Mouse (Mus musculus) thymus, adult 2 months (tissue): Measurements from ENCODE around the gene Rtl5.

Experiments used
- CTCF ChIP-seq: fragments of 200-500 bp; IDR thresholded peaks from 2 replicates; pipeline ENCODE4 v1.5.1; 2012; ENCODE audit warnings: mild to moderate bottlenecking, control low read depth, low read length, moderate library complexity, borderline replicate concordance; ENCODE audit not compliant: control insufficient read depth, poor library complexity, insufficient read depth; ENCODE audit errors: extremely low read depth
- POLR2A ChIP-seq: fragments of 200-500 bp; IDR thresholded peaks from 2 replicates; pipeline ENCODE4 v1.6.1; 2012; ENCODE audit warnings: mild to moderate bottlenecking, low read length, control low read depth, moderate library complexity; ENCODE audit not compliant: control insufficient read depth, poor library complexity, insufficient read depth; ENCODE audit errors: extremely low read depth

DNA sequence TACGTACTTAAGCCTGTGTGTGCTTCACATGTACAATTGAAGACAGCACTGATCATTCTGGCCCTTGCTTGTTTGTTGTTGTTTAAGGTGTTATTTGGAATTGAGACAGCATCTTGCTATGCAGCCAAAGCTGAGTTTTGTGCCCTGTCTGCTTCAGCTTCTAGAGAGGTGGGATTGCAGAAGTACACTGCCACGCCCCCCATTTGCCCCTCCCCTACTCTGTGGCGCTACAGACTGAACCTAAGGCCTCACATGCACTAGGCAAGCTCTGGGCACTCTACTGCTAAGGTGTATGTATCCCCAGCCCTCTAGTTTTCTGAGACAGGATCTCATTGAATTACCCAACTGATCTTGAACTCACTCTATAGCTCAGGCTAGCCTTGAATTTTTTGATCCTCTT, 35.4 kb downstream of the Rtl5 start:
- no peak for TF ChIP-seq CTCF
- TF ChIP-seq POLR2A, result no peak
